Mouse (Mus musculus) inflammation-experienced regulatory T-cells, adult 16 weeks (primary cell): Measurements from ENCODE around the gene Sclt1. TPM values are rescaled to one million over a fixed set of nuclear protein-coding genes. Genes with fewer than 3 reads are reported as not detected.

Experiments
- polyA plus RNA-seq: library from polyadenylated mRNA; unstranded; fragments of 100-300 nt; shearing (Covaris generic); gene quantifications from one replicate; pipeline ENCODE4 v1.2.1, GENCODE M21; 2017

Sclt1 gene
- polyA plus RNA-seq: 1.7 TPM

GRCm38 (mm10) chr3:41742278-41742934 is at the start of gene Sclt1, which contains the start of gene D3Ertd751e:
Gene Sclt1 (minus strand): TSS chr3:41742514.
Gene D3Ertd751e (plus strand): TSS chr3:41742611.

Other genes starting within 250 kb of the Sclt1 start
- 10.1 TPM for gene Jade1, start 186.8 kb downstream of the Sclt1 start, polyA plus RNA-seq
- 16.5 TPM for gene D3Ertd751e, start 97 bp upstream of the Sclt1 start, polyA plus RNA-seq